Mouse (Mus musculus) spleen, postnatal 14 days (tissue): ENCODE measurements at regions not wholly inside any gene's neighbourhood (a gene's known extent, or its start where the extent isn't known, plus 50 kb on each side); places are given as distances from the start of the nearest gene placed in this dataset.

Experiments
- DNase-seq, 2 experiments: peaks; one replicate each; pipeline ENCODE4 v3.0.0; 2021 to 2022; ENCODE audit warnings: low spot score in 2 of 2

DNA sequence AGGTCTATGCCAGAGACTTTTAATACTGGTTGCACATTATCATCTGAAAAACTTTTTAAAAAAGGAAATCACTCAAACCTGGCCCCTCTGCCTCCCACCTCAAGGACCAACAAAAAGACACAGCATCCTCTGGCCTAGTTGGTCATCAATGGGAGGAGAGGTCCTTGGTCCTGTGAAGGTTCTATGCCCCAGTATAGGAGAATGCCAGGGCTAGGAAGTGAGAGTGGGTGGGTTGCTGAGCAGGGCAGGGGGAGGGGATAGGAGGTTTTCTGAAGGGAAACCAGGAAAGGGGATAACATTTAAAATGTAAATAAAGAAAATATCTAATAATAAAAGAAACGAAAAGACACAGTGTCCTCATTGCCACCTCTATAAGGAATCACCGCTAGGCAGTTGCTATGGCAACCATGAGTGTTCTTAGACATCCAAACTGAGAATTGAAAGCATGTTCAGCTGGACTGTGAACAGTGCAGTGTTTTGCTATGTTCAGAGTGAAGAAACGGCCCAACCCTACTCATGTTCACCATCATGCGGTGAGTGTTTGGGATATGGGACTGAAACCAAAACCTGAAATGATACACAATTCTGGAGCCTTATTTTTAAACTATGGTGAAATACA, 82.5 kb upstream of the 4933402D24Rik start:
- DNase-seq, result no peak

DNA sequence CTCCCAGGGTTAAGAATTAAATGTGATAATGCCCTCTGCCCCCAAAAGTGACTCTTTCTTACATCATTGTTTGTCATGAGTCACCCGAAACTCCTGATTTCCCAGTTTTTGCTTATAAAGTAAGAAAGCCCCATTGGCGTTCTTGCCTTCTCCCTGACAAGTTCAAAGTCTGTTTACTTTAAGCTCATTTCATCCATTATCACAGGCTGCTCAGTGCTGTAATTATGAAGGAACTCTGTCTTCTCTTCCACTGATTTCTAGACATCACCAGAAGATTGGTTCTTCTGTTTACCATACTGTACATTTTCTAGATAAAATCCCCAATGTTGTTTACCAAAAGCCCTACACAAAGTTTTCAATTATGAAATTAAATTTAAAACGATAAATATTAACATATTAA, 81.2 kb upstream of the 4933402D24Rik start:
- no peak for DNase-seq

DNA sequence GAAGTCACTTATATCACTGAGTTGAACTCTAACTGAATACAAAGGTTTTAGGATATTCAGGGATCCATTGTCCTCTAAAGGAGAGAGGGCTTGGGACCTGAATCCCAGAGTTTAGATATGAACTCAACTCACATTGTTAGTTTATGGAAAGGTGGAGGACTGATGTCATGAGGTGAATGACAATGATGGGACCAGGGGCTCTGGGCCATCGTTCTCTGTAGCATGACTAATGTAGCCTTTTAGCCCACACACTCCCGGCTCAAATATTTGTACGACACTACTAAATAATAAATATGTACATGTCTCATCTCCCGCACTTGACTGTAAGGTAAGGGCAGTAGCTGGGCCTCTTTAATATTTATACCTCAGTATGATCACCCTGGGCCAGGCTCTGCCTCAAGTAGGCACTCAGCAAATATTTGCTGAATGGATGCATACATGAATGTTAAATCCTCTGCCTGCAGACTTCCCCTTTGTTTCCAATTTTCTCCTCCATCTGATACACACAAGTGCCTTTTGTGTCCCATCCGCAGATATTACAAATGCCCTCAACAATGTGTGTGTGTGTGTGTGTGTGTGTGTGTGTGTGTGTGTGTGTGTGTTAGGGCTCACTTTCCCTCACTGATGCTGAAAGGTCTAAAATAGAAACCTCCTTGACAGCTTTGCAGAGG, 59.2 kb upstream of the 4933402D24Rik start:
- DNase-seq, result no peak

DNA sequence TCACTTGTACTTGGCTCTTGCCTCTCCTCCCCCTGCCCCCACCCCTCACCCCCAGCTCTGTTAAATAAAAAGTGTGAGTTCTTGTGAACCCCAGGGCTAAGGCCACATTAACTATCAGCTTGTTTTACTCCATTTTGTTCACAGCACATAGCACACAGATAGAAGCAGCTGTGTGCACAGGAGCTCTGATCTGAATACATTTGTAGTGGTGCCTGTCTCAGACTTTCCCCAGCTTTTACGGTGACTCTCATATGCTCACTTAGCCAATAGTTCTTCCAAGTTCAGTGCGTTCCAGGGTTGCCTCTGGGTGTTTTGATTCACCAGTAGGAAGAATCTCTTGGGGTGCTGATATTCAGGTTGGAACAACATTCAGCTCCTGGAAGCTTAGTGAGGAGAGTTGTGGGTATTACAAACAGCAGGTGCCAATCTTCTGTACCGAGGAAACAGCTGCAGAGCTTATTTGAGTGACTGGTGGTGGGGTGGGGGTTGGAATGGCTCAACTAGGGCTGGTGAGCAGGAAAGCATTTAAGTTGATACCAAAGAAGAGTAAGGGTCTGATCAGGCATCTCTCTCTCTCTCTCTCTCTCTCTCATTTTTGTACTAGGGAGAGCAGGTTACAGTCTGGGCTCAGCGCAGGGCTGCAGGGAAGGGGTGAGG, 51.7 kb upstream of the 4933402D24Rik start:
- no peak for DNase-seq

DNA sequence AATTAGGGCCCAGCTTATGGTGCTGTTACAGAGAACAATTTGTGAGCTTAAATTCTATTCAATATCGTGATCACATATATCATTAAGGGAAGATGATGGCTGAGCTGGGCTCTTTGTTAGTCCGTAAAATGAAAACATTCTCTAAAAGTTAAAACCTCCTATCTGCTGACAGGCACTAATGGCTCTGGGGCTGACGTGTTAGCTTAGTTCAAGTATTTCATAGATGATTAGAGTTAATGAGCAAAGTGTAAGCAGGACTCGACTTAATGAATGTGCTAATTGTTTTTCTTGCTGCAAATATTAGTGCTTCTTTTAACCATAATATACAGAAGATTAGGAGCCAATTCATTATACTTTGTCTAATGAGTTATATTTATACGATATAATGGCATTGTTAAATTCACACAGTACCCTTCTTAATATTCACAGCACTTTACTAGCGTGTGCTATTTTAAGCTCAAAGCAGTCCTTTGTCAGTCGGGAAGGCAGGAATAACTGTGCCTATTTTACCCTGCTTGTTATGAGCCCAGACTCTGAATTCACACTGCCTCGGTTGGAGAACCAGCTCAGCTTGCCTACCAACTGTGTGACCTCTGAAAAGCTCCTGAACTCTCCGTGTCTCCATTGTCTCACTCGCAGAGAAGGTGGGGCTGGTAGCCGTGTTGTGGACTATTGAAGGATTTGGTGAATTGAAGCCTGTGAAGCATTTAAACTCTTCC, 50.6 kb upstream of the 4933402D24Rik start:
- DNase-seq, result no peak
